Mouse (Mus musculus) CH12.LX (cell line): ENCODE data around the gene Smim14.

Experiments used
- BHLHE40 ChIP-seq: IDR thresholded peaks from 2 replicates; pipeline ENCODE4 v1.6.1; 2011; ENCODE audit warnings: mild to moderate bottlenecking, low read depth, low read length, improper control_type of control experiment
- CHD2 ChIP-seq: IDR thresholded peaks from 2 replicates; pipeline ENCODE4 v1.6.1; 2011; ENCODE audit warnings: low read length, improper control_type of control experiment
- CTCF ChIP-seq, 2 experiments: IDR thresholded peaks in 1 of 2; conservative IDR thresholded peaks in 1 of 2; 2 replicates each; pipeline ENCODE4 v1.5.1; 2011 to 2012; ENCODE audit warnings: low read depth in 2 of 2, low read length in 2 of 2, improper control_type of control experiment in 1 of 2, inconsistent platforms in 1 of 2, mild to moderate bottlenecking in 1 of 2, moderate library complexity in 1 of 2
- E2F4 ChIP-seq: IDR thresholded peaks from 2 replicates; pipeline ENCODE4 v1.6.1; 2011; ENCODE audit warnings: low read depth, low read length, improper control_type of control experiment; ENCODE audit not compliant: insufficient replicate concordance
- ELF1 ChIP-seq: IDR thresholded peaks from 2 replicates; pipeline ENCODE4 v1.6.1; 2014; ENCODE audit warnings: low read depth, mild to moderate bottlenecking, inconsistent platforms, low read length, improper control_type of control experiment
- JUND ChIP-seq: conservative IDR thresholded peaks from 2 replicates; pipeline ENCODE4 v1.6.1; 2011; ENCODE audit warnings: low read depth, low read length, improper control_type of control experiment
- MEF2A ChIP-seq: IDR thresholded peaks from 2 replicates; pipeline ENCODE4 v1.6.1; 2014; ENCODE audit warnings: low read depth, mild to moderate bottlenecking, inconsistent platforms, low read length, improper control_type of control experiment, borderline replicate concordance
- POLR2A ChIP-seq: IDR thresholded peaks from 2 replicates; pipeline ENCODE4 v1.6.1; 2011; ENCODE audit warnings: low read depth, mild to moderate bottlenecking, improper control_type of control experiment, low read length
- POLR2AphosphoS2 ChIP-seq: IDR thresholded peaks from 2 replicates; pipeline ENCODE4 v1.6.1; 2011; ENCODE audit warnings: low read depth, low read length, improper control_type of control experiment
- RCOR1 ChIP-seq: conservative IDR thresholded peaks from 2 replicates; pipeline ENCODE4 v1.6.1; 2012; ENCODE audit warnings: low read depth, mild to moderate bottlenecking, inconsistent platforms, low read length, improper control_type of control experiment
- USF1 ChIP-seq: IDR thresholded peaks from 2 replicates; pipeline ENCODE4 v1.6.1; 2014; ENCODE audit warnings: low read depth, mild to moderate bottlenecking, inconsistent platforms, low read length, improper control_type of control experiment
- USF2 ChIP-seq: conservative IDR thresholded peaks from 2 replicates; pipeline ENCODE4 v1.6.1; 2011; ENCODE audit warnings: low read depth, low read length, improper control_type of control experiment
- ZC3H11A ChIP-seq: IDR thresholded peaks from 2 replicates; pipeline ENCODE4 v1.6.1; 2012; ENCODE audit warnings: low read depth, mild to moderate bottlenecking, inconsistent platforms, low read length, improper control_type of control experiment

GRCm38 (mm10) chr5:65447826-65448225, 89.2 kb downstream of the Smim14 start:
- no peak for TF ChIP-seq BHLHE40
- no peak for TF ChIP-seq POLR2A
- no peak for TF ChIP-seq JUND
- TF ChIP-seq E2F4, result no peak
- no peak for TF ChIP-seq USF1
- no peak for TF ChIP-seq MEF2A
- no peak for TF ChIP-seq CTCF (conservative IDR thresholded peaks at IDR 0.05 in 1 of 2, IDR thresholded peaks at IDR 0.05 in 1 of 2; ENCODE audit: low read depth in 2 of 2, low read length in 2 of 2)
- no peak for TF ChIP-seq ELF1
- TF ChIP-seq CHD2, result no peak
- TF ChIP-seq RCOR1, result no peak
- TF ChIP-seq ZC3H11A, result no peak
- TF ChIP-seq POLR2AphosphoS2, result no peak
- TF ChIP-seq USF2, result no peak
